Mouse (Mus musculus) megakaryocyte, embryonic 14.5 days (primary cell): ENCODE results near the gene Usp24.

Source experiments
- FLI1 ChIP-seq: IDR thresholded peaks from 2 replicates; pipeline ENCODE4 v1.6.1; 2012; ENCODE audit warnings: low read length, inconsistent platforms, mixed read lengths
- GATA1 ChIP-seq: IDR thresholded peaks from 3 replicates; pipeline ENCODE4 v1.6.1; 2012; ENCODE audit warnings: mixed read lengths, low read length, inconsistent platforms, borderline replicate concordance

GRCm38 (mm10) chr4:106463174-106463801 lies 147.3 kb downstream of the Usp24 start:
- TF ChIP-seq GATA1 (no peak), FLI1 (no peak)
